Mouse (Mus musculus) thymus, postnatal 10 days (tissue): Measurements from ENCODE around the gene Lyar.

Experiments used
- DNase-seq, 2 experiments: peaks; one replicate each; pipeline ENCODE4 v3.0.0; 2021; ENCODE audit warnings: low spot score in 2 of 2

Lyar gene

GRCm38 (mm10) chr5:38220328-38220912, at the start of gene Lyar, which contains the start of gene Zbtb49:
TSS of gene Lyar (plus strand) at chr5:38220470.
TSS of gene Zbtb49 (minus strand) at chr5:38220457.
- DNase-seq = peak; percentile 89 to 96

DNA sequence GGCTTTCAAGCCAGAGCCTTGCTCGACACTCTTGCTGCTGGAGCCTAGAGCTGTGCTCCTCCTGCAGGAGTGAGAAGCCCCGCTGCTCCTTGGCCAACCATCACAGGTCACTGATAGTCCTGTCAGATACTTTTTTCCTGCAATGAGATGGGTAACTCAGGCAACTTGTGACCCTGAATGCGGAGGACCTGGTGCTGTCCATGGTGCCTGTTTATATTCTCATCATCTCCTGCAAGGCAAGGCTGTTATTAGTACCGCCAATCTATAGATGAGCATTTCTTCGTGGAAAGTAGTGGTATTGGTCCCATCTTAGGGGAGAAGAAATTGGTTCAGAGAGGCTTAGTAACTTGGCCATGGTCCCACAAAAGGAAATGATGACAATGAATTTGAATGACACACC, 46.5 kb upstream of the Lyar start:
- DNase-seq = no peak

GRCm38 (mm10) chr5:38174256-38174912, 45.9 kb upstream of the Lyar start:
- DNase-seq = no peak

DNA sequence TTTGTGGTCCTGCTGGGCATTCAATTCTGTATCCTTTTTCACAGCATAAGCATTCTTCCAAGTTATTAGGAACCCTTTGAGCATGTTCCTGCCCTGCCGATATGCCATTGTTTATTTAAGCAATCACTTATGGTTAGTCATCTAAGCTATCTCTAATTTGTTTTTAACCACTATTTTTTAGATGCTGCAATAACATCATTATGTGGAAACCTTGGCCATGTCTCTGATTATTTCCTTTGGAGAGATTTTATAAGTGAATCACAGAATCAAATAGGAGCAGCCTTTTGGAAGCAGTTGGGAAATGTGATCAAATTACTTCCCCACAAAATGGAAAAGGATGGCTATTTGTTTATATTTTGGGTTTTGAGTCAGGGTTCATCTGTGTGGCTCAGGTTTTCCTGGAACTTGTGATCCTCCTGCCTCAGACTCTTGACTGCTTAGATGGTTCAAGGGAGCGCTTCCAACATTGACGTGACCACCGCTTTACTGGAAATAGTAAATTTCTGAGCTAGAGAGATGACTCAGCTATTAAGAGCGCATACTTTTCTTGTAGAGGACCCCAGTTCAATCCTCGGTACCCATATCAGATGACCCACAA, 35.5 kb upstream of the Lyar start:
- no peak for DNase-seq

- no peak for DNase-seq
Measured at GRCm38 (mm10) chr5:38187006-38187405, 33.3 kb upstream of the Lyar start.

- DNase-seq = no peak
Measured at GRCm38 (mm10) chr5:38190907-38191306, 29.4 kb upstream of the Lyar start.

DNA sequence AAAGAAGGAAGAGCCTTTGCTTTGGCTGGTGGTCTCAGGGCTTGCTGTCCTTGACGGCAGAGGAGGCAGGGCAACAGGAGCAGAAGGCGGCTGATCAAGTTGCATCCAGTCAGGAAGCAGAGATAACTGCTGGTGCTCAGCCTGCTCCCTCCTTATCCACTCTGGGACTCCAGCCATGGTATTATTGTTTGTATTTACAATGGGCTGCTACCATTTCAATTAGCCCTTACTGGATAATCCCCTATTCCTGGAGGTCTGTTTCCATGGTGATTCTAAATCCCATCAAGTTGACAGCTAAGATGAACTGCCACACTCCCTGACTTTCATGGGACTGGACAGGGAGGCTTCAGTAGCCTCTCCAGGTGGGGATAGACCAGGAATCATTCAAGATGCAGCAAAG, 25.3 kb upstream of the Lyar start:
- no peak for DNase-seq

DNA sequence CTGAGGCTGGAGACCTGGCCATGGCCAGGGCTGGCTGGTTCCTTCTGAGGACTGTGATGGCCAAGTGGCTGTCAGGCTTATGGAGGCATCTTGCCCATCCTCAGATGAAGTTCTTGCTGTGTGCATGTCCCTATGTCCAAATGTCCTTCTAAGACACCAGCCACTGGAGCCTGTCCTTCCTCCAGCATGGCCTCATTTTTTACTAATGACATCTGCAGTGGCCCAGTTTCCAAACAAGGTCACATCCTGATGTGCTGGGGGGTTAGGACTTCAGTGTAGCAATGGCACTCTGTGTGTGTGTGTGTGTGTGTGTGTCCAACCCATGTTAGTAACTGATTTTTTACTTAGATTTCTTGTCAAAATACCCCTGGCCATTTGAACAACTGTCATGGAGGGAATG, 24.3 kb upstream of the Lyar start:
- DNase-seq = no peak

DNA sequence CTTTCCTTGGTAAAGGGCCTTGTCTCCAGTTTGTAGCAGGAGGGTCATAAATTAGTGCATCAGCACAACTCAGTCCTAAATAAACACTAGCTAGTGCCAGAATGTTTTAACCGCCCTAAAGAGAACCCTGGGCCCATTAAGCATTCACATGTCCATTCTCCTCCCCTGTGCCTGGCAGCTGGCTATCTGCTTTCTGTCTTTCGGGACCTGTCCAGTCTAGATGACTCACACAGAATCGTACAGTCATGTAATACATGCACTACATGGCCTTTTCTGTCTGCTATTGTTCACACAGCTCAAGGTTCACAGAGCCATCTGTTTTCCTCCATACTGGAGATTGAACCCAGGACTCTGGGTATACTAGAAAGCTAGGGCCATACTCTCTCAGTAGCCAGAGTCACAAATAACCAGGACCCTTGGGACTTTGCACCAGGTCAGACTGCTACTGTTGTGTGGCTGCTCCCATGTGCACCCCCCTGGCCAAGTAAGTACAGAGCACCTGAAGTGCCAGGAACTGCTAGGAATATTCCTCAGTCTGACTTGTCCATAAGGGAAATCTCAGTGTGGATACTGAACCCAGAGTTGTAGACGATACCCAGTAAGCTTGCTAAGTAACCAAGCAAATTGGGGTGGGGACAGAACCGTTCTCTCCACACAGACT, 23.3 kb upstream of the Lyar start:
- no peak for DNase-seq

GRCm38 (mm10) chr5:38197482-38197823, 22.8 kb upstream of the Lyar start:
- DNase-seq = peak; percentile 31 to 66

- DNase-seq = no peak
Measured at GRCm38 (mm10) chr5:38199686-38200085, 20.6 kb upstream of the Lyar start.

DNA sequence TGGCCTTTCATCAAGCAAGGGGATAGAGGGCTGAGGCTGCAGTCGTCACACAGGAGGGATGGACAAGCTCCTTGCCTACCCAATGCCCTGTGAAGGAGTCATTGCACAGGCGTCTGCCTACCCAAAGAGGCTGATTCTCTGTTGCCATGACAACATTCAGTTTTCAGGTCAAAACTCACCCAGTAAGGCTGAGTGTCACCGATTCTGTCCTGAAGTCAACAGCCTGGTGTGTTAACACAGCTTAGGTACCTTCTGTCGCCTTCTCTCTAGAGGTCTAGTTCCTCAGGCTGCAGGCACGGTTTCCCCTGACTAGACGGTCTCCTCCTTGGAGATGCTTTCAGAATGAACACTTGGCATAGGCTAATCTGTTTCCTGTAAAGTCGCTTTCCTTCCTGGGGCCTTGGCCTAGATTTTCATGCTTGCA, 15.0 kb upstream of the Lyar start:
- DNase-seq = no peak

DNA sequence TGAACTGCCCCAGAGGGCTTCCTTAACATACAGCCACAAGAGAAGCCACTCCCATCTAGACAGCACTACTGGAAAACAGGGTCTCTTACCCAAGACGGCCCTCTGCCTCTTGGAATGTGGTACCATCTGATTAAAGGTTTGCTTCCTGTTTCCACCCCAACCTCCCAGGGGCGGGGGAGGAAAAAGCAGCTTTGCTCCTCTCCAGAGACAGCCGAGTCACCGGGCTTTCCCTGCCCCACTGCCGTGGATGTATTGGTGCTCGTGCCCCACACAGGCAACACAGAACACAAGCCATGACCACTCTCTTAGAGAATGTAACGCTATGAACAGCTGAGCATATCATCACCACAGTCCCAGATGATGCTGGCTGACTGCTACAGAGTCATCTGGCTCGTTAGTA, 11.3 kb upstream of the Lyar start:
- no peak for DNase-seq

DNA sequence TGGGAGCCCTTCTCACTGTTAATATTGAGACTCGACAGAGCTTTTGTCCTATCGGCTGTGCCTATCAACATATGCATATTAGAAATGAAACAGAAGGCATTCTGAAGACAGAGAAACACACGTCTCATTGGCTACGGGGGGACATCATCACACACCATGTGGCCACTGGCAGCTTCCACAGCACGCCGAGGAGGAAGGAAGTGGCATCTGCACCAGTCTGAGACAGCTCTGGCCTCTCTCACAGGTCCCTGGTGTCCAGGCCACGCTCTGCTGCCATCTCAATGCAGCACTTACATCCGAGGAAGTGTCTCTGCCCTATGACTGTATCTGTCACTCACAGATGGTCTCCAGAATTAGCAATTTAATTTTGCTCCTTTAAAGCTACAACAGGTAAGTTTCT, 8.6 kb upstream of the Lyar start:
- DNase-seq = no peak

DNA sequence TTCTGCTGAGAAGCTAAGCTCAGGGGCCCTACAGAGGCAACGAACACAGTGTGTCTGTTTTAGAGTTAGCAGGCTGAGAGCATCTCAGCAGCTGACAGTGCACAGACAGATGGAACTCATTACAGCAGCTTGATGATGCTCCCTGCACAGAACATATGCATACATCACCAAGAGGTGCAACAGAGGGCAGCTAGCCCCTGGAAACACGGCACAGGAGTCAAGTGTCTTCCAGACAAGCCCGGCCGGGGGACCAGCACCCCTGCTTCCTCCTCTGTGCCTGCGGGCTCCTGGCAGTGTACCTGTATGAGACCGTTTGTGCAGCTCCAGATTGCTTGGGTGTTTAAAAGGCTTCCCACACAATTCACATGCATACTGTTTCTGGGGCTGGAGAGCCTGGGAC, 7.3 kb upstream of the Lyar start:
- no peak for DNase-seq

GRCm38 (mm10) chr5:38219771-38220307, 431 bp upstream of the Lyar start:
- no peak for DNase-seq

- DNase-seq = peak; percentile 31 to 65
Measured at GRCm38 (mm10) chr5:38235422-38235821, 15.2 kb downstream of the Lyar start.

DNA sequence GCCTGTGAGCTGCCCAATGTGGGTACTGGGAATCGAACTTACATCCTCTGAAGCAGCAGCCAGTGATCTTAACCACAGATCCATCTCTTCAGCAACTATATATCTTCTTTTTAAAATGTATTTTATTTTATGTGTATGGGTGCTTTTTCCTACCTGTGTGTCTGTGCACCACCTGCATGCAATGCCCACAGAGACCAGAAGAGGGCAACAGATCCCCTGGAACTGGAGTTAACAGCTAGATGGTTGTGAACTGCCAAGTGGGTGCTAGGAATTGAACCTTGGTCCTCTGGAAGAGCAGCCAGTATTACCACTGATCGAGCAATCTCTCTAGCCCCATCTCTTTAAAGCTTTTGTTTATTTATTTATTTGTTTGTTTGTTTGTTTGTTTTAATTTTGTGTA, 16.4 kb downstream of the Lyar start:
- DNase-seq = no peak

DNA sequence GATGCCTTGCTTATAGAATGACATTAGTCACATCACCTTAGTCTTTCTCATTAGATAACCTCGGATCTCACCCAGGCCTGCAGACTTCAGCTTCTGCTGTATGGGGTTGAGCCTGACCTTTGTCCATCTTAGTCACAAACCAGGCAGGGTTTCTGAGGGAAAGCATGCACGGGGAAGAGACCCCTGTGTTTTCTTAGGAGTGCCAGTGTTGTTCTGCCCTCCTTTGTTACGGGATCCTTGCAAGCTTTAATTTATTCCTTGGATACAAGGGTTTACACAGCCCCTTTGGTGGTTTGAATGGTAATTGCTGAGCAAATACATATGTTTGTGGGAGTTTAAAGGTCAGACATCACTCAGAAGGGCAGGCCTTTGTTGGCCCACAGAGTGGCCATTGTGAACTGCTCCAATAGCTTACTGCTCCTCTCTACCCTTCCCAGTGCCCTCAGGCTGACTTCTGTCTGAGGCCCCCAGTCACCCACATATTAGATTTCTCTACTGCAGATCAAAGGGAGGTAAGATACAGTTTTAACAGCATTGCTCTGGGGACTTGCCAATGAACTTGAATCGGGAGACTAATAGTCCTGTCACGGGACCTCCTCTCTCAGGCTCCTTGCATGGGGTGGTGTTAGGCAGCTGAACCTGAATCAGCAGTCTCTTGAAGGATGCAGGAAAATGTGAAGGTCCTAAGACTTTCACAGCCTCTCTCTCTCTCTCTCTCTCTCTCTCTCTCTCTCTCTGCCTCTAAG, 20.6 kb downstream of the Lyar start:
- DNase-seq = no peak

DNA sequence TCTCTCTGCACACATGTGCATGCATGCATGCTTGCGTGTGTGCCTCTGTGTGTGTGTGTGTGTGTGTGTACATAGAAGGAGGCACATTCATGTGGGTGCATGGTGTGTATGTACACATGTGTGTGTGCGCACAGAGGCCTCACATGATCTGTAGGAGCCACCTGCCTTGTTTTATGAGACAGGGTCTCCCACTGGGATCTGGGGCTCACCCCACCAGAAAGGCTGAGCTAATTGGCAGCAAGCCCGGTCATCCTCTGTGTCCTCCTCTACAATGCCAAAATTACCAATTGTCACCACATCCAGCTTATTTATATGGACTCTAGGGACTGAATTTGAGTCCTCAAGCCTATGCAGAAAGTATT, 21.2 kb downstream of the Lyar start:
- no peak for DNase-seq

GRCm38 (mm10) chr5:38241966-38242365, 21.7 kb downstream of the Lyar start:
- DNase-seq = no peak

DNA sequence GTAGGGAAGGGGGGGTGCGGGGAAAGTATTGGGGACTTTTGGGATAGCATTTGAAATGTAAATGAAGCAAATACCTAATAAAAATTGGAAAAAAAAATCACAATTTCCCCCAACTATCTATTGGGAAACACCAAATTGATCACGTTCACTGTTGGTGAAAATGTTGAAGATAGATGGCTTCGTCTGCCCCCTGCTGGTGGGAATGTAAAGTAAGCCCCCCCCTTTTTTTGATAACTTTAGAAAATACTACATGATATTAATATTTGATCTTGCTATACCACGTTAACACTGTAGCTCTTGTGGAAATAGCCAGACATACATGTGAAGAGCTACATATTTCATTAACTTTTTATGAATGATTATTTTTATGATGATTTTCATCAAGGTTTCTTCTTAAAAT, 34.9 kb downstream of the Lyar start:
- no peak for DNase-seq
